Mouse (Mus musculus): ENCODE results near the gene Chn1.

The Chn1 gene

DNA sequence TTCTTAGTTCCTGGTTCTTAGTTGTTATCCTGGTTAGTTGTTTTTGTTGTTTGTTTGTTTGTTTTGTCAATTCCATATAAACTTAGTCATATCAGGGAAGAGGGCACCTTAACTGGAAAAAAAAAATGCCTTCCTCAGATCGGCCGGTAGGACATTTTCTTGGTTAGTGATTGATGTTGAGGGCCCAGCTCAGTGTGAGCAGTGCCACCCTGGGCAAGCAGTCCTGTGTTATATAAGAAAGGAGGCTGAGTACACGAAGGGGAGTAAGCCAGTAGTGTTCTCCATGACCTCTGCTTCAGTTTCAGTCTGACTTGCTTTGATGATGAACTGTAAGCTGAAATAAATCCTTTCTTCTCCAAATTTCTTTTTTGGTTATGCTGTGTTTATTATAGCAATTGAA, 138.8 kb downstream of the Chn1 start:
- no peak for DNase-seq (ENCODE audit: low spot score)

DNA sequence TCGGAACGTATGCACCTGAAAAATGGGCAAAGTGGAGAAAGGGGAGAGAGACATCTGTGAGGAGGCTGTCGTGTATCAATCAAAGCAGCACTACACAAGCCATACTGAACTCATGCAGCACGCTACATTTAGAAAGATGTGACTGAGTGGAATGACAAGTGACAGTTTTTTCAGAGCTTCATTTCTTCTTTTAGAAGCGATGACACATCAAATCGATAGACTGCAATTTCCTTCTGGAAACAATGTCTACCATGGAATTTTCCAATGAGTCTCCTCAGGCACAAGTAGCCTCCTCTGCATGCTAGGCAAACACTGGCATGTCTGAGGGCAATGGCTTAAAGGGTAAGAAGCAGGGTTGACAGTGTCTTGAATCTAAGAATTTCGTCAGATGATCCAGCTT, 143.3 kb downstream of the Chn1 start:
- DNase-seq (ENCODE audit: low spot score) = no peak

DNA sequence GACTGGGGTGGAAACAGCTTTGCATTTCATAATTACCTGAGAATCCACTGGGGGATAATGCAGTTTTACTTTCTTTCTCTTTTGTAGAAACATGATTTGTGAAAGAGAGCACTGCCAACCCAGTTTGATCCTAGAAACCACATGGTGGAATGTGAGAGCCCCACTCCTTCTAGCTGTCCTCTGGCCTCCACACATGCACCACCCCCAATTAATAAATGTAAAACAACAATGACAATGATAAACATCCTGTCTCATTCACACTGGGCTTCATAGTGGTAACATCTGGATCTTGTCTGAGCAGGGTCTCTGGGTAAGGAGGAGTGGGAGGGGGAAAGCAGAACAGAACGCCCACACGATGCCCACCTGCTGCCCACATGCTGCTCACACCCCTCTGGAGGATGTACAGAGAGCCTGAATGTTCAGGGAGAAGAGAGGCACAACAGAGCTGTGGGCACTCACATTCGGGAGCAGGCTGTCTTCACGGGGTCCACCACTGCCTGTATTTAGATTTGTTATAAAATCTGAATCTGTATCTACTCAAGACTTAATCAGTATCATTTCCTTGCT, 156.6 kb downstream of the Chn1 start:
- DNase-seq (ENCODE audit: low spot score) = no peak

DNA sequence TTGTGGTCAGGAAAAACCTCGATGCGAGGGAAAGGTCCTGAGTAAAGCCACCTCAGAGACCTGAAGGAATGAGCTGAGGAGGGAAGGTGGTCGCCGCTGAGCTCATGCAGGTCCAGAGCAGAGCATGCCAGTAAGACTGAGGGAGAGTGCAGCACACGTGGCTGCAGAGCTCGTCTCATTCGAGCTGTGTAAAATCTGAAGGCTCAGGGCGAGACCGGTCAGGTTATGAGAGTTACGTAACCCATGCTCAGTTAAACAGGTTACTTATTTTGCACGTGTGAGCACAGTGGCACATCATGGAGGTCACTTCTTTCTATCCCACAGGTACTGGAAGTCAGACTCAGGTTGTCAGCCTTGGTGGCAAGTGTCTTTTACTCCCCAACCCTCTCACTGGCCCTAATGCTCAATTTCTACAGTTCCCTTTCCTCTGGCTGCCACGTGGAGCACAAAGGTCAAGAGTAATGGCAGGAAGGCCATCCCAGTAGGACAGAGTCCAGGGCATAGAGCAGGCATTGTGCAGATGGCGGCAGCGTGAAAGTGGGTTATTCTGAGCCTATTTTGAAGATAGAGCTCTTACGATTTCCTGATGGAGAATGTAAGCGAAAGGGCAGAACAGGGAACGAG, 158.6 kb downstream of the Chn1 start:
- DNase-seq (ENCODE audit: low spot score) = no peak

DNA sequence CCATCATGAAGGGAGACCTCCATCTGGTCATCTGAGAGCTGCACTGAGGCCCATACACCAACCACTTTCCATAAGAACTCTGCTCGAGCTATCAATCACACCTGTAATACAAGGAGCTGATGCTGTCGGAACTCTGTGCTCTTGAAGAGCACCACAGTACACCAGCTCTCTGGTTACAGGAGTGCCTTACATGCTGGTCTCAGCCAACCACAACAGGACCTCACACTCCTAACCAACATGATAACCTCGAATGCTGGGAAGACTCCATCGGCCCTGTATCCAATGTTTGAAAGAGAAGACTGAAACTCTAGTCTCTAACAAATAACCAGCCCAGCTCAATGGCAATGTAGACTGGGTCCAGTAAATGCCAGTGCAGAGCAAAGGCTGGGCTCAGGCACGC, 159.7 kb downstream of the Chn1 start:
- DNase-seq (ENCODE audit: low spot score) = no peak

DNA sequence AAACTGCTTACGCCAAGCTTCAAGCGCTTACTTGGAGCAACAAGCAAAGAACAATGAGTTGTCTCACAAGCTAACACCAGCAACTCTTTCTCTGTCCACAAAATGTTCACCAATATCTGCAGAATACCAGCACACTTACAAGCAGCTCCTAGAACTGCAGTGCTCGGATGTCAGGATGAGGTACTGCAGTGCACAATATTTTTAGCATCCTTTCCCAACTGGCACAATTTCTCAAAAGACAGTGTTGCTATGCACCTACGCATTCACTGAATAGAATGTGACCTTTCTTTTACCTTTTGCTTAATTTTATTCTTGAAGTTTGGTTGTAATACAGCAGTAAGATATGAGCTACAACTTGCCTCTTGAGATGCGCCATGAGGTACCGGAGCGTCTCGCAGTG, 160.8 kb downstream of the Chn1 start:
- no peak for DNase-seq (ENCODE audit: low spot score)

DNA sequence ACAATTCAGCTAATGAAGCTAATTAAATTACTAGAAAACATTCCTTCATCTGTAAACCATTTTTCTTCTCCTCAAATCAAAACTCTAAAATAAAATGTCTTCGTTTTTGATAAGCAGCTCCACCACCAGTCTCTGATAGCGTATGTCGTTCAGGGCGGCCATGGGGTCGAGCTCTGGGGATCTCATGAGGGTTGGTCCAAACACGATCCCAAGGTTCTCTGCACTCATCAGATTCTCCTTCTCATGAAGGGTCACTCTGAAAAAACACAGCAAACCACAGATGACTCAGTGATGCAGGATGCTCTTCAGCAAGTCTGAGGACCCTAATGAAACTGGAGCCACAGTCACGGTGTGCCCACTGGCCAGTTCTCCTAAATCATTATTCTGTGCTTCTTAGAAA, 162.2 kb downstream of the Chn1 start:
- DNase-seq (ENCODE audit: low spot score) = no peak

DNA sequence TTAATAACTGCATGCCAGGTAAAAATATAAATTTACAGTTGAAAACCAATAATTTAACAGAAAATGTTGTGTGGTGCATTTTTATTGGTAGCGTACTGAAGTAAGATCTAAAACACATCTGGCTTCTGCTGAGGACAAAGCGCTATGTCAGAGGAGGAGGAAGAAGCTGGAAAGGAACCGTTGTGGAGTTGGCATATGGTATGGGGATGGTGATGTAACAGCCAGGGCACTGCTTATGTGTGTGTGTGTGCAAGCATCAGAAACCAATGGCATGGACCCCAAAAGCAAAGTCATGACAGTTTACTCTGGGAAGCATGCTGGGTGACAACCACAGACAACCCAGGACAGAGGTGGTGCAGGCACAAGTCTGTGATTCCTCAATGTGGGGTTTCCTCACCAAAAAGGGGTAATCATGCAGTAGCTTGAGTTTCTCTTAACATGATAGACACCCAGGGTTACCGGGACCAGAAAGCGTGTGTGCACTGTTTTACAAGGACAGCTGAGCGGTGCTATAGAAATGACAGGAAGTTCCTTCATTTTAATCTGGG, 162.7 kb downstream of the Chn1 start:
- no peak for DNase-seq (ENCODE audit: low spot score)

DNA sequence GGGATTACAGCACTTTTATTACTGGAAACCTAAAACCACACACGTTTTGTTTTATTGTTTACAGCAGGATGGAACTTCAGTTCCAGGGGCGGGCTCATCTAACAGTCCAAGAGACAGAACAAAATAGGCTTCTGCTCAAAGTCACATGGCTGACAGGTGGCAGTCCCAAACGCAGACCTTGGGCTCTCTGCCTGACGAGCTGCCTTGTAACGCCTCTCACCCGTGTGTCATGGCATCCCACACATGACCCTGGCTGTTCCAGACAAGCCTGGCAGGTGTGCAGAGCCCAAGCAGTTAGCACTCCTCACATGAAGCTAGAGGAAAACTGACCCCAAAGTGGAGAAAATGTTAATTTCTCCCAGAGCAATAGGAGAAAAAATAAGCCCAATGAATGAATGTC, 163.3 kb downstream of the Chn1 start:
- DNase-seq (ENCODE audit: low spot score) = no peak

DNA sequence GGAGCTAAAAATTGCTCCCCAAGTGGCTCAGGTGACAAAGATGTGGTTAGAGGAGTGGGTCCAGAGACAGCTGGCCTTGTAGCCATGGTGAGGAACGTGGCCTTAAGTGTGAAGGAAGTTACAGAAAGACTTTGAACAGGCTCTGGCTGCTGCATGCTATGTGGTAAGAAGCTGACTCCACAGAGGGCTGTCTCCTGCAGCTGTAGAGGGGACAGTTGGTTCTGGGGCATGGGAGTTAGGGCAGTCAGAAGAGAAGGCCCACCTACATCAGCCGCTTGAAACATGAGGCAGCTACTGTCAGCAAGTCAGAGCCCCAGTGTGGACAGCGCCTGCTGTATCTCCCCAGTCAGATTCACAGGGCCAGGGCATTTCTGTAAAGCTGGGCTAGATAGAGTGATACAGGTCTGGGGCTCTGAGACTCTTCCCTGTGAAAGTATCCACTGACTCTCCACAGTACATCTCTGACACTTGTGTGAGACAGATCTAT, 165.4 kb downstream of the Chn1 start:
- DNase-seq (ENCODE audit: low spot score) = no peak

DNA sequence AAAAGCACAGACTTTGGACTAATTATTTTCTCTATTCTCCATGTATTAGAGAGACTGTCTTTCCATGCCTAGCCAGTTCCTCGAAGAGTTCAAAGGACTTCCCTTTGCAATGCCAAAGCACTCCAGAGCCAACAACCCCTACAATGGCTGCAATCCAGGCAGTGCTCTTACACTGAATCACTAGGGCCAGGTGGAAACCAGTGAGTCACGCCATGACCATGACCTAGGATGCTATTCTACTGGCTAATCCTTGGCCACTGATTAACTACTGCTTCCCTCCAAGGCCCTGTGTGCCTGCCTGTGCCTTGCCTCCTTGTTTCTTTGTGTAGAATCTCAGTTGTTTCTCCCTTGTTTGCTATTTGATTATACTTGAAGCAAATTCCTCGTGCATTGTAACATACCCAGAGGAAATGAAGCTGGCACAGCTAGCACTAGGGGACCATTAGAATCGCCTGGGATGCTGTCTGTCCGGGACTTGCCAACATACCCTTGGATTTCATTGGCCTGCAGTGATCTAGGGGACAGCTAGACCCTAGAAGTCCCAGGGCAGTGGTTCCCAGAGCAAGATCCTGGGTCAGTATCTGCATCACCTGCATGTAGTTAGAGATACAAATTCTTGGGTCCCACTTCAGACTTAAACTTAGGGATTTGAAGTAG, 166.0 kb downstream of the Chn1 start:
- no peak for DNase-seq (ENCODE audit: low spot score)

DNA sequence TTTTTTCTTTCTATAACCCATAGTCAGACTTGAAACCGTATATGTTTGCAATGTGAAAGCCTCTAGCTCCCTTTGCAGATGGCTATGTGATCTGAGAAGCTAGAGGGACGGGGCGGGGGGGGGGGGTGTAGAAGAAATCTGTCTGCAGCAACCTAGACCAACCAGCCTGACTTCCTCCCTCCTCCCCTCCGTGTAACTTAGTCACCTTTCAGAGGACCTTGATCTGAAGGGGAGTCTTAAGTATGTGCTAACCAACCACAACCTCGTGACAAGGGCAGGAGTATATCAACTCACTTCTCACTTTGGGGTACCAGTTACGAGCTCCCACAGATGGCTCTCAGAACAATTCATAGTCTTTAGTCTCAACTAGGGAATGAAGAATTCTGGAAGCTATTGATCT, 166.8 kb downstream of the Chn1 start:
- no peak for DNase-seq (ENCODE audit: low spot score)

DNA sequence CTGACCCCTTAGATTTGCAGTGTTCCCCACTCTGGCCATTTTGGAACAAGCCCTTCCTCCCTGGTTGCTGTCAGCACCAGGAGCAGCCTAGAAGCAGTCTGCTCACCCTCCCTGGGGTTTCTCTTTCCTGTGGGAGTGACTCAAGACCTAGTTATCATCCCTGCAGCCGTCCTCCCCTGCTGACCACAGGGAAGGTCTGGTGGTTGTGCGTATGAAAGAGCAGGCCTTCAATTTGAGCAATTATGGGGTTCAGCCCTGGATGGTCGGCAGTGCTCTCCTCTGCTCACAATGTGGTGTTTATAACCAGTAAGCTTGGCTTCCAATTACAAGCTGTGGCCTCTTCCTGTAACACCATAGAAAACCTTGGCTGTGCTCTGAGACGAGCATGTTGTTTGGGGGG, 167.5 kb downstream of the Chn1 start:
- no peak for DNase-seq (ENCODE audit: low spot score)

DNA sequence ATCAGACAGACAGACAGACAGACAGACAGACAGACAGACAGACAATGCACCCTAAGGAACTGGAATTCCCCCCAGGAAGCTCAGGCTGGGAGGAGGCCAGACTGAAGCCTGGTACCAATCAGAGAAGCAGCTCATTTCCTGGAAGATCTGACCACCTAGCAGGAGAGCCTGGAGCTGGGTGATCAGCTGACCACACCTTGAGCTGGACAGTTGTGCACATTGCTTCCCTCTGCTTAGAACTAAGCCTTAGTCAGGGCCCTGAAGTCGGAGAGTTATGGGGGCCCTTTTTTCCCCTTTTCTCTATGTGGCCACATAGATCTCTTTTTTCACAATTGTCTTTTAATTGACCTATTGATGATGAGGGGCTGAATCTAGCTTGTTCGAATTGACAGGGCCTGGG, 168.0 kb downstream of the Chn1 start:
- no peak for DNase-seq (ENCODE audit: low spot score)

DNA sequence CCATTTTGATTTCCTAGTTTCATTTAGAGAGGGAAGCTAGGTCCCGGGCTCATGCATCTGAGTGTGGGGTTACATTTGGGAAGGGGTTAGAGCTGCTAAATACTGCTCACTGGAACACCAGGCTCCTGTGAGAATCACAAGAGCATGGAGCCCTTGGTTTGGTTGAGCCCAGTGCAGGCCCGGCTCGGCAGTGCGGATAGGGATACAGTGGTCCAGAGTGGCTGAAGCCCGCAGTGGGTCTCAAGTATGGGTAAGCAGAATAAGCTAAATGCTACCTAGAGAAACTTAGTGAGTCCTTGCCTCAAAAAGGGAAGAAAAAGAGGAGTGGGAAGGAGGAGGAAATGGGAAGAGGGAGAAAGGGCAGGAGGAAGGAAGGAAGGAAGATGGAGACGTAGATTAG, 168.5 kb downstream of the Chn1 start:
- no peak for DNase-seq (ENCODE audit: low spot score)

DNA sequence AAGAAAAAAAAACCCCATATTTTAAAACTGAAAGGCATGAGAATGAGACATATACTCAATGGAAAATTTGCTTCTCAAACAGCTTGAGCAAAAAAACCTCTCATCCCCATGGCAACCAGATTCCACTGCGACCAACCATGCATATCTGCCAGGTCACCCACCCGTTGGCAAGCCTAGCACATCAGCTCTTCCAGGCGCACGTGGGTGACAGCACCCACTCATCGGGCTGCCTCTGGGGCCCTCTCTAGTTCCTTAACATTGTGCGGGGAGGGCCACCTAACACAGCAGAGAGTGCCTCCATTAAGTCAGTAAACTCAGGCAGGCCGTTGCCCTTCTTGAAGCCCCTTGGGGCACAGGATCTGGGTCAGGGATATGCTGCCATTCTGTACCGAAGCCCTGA, 170.1 kb downstream of the Chn1 start:
- no peak for DNase-seq (ENCODE audit: low spot score)

DNA sequence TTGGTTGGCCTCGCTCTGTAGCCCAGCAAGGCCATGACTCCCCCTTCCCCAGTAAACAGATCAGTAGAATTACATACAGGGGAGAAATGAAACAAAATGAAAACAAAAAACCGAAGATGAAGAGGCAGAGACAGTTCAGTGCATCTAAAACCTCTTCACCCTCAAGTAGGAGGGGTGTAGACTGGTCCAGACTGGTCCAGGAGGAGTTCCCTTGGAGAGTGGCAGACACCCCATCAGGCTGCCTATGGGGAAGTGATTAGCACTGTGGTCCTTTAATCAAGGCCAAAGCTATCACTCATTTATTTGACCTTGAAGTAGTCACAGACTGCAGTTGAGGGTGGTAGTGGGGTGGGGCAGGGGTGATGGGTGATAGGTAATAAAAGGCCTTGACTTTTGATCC, 170.6 kb downstream of the Chn1 start:
- no peak for DNase-seq (ENCODE audit: low spot score)

DNA sequence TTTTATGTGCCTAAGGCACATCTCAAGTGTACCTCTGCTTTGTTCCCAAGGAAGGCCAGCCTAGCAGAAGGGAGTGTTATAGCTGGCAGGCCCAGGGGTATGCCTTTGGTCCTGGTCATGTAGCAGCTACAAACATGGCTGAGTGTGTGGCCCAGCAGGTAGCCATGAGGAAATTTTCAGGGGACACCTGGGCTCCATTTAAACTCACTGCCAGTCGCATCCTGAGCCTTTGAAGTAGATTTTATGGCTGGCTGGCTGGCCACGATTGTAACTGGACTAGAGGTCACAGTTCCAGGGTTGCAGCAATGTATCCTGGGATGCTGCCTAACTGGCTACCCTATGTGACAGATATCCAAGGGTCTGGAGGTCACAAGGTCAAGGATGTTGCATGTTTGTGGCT, 174.5 kb downstream of the Chn1 start:
- DNase-seq (ENCODE audit: low spot score) = no peak

DNA sequence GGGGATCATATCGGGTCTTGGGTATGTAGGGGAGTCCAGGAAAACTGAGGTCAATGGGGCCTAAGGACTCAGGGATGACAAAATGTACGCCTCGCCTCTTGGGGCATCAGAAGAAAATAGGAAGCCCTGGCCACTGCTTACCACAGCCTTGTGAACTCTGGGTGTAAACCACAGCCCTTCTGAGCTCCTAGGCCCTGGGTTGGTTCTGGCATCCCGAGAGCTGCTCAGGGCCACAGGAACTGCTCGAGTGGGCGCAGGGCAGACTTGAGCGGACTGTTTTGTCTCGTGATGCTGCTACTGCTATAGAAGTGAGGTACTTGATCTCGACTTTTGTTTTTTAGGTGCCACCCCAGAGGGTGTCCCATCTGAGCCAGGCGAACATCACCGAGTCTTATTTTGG, 177.4 kb downstream of the Chn1 start:
- DNase-seq (ENCODE audit: low spot score) = no peak

DNA sequence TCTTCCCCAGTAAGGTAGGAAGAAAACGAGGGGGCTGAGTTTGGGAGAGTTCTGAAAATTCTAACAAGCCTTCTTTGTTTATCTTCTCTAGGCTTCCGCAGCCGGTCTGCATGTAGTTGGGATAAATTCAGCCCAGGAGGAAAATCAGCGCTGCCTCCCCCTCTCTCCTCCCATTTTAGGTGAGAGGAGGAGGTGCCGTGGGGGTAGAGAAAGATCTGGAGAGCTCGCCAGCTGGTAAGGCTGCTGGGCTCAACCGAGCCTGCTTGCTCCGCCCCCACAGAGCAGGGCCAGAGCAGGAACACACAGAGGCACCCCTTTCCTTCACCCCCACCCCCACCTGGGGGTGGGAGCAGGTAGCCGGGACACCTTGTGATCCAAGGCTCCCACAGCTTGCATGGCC, 178.4 kb downstream of the Chn1 start:
- no peak for DNase-seq (ENCODE audit: low spot score)

DNA sequence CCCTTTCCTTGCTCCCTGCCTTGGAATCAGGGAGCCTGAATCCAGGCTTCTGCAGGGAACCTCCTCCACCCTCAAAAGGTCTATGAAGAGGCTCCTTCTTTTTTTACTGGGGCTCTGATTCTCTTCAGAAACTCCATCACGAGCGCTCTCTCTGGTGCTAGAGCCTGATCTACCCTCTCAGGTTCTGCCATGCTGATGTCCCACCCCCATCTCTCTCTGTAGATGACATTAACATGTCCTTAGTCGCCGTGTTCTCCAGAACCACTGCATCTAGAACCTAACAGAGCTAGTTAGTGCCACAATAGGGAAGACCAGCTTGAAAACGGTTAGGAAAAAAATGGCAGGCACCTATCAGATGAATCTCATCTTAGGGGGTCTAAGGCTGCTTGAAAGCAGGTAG, 178.8 kb downstream of the Chn1 start:
- DNase-seq (ENCODE audit: low spot score) = no peak

DNA sequence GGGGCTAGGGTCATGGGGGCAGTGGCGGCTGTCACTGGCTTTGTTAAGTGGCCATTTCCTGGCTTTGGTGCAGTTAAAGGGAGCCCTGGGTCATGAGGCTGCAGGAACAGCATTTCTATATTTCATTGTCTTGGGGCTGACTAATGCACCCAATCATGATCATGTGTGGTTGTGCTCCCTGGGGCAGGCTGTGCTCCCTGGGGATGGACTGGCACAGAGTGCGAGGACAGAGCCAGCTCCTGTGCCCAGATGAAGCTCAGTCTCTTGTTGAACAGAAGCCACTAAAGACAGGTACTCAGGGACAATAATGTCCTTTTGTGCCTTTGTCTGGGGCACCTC, 182.1 kb downstream of the Chn1 start:
- DNase-seq (ENCODE audit: low spot score) = no peak

DNA sequence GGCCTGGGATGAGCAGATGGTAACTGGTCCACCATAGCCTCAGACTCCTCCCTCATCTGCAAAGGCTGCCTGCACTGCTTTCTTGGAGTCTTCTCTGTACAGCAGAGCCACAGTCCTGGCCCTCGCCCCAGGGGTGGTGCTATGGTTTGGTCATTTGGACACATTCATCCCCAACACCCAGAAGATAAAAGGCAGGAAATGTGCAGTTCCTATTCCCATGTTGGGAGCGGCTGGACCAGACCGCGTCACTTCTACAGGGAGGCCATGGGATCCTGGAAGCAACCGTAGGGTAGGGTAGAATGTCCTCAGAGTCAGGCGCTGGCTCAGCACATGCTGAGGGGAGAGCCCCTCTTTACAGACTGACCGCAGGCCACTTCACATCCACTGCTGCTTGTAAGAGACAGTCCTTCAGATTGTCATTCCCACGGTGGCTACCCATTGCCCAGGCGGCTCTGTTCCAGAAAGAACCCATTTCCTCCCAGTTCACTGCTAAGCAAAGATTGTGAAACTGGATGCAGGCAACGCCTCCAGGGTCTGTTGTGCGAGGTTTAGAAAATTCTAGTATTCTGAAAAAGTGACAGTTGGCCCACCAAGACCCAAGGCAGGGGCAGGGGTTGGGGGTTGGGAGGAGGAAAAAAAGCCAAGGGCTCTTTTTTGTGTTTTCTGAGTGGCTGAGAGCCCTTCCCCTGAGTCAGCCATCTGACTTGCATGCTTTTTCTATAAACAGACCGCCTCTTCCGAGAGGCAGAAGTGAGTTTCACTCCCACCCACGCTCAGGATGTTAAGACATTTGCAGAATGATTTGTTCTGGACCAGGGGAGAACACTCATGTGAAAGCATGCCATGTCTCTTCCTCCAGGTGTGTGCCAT, 182.7 kb downstream of the Chn1 start:
- no peak for DNase-seq (ENCODE audit: low spot score)

Data from c-Kit-positive CD71-positive TER-119-positive erythroid progenitor cells, embryonic 14.5 days (primary cell).